Mouse (Mus musculus) neural tube, embryonic 14.5 days (tissue): ENCODE data around the gene D630003M21Rik. TPM values are rescaled to one million over a fixed set of nuclear protein-coding genes. Genes with fewer than 3 reads are reported as not detected.

Source experiments
- ATAC-seq: fragments of 200-750 bp; cut with Nextera tagmentation; 2 replicates; pipeline ENCODE4 v1.8.0; 2017; ENCODE audit warnings: low read depth, mild to moderate bottlenecking, moderate TSS enrichment, moderate library complexity
- H3K27ac ChIP-seq: fragments of 300-500 bp; sonication (generic); 2 replicates; pipeline ENCODE4 v1.5.1; 2014; ENCODE audit warnings: low read depth, mild to moderate bottlenecking, control low read depth, low read length, moderate library complexity, mixed read lengths
- H3K27me3 ChIP-seq: fragments of 300-500 bp; sonication (generic); 2 replicates; pipeline ENCODE4 v1.6.1; 2014; ENCODE audit warnings: low read length; ENCODE audit not compliant: control insufficient read depth, insufficient read depth
- H3K36me3 ChIP-seq: fragments of 300-500 bp; sonication (generic); 2 replicates; pipeline ENCODE4 v1.6.1; 2014; ENCODE audit warnings: low read length, mixed read lengths; ENCODE audit not compliant: control insufficient read depth, insufficient read depth
- H3K4me1 ChIP-seq: fragments of 300-500 bp; sonication (generic); 2 replicates; pipeline ENCODE4 v1.6.1; 2014; ENCODE audit warnings: low read length; ENCODE audit not compliant: control insufficient read depth, insufficient read depth
- H3K4me2 ChIP-seq: fragments of 300-500 bp; sonication (generic); 2 replicates; pipeline ENCODE4 v1.6.1; 2014; ENCODE audit warnings: mild to moderate bottlenecking, low read depth, low read length, control low read depth
- H3K4me3 ChIP-seq: fragments of 300-500 bp; sonication (generic); 2 replicates; pipeline ENCODE4 v1.5.1; 2014; ENCODE audit warnings: low read depth, low read length, control low read depth, mixed read lengths
- H3K9ac ChIP-seq: fragments of 300-500 bp; sonication (generic); replicated peaks from 2 replicates; pipeline ENCODE4 v1.6.1; 2014; ENCODE audit warnings: low read depth, mild to moderate bottlenecking, control low read depth, low read length, mixed read lengths
- H3K9me3 ChIP-seq: fragments of 300-500 bp; sonication (generic); 2 replicates; pipeline ENCODE4 v1.6.1; 2016; ENCODE audit warnings: low read length; ENCODE audit not compliant: control insufficient read depth
- WGBS: fragments of 180-500 bp; shearing (Covaris S2); extraction: QIAGEN DNeasy Blood & Tissue Kit; methylation state at CpG from one replicate; pipeline ENCODE4 v1.1.7; 2014; 5-methylcytosine and 5-hydroxymethylcytosine counted together
- polyA plus RNA-seq: library from polyadenylated mRNA; unstranded; fragments of >200 nt; fragmentation: Nextera tagmentation; extraction: Ambion mirVana; gene quantifications from 2 replicates; pipeline ENCODE4 v1.2.1, GENCODE M21; 2014

Gene D630003M21Rik
- polyA plus RNA-seq, 1 experiment from 2014 or later, result 0.94 TPM

DNA sequence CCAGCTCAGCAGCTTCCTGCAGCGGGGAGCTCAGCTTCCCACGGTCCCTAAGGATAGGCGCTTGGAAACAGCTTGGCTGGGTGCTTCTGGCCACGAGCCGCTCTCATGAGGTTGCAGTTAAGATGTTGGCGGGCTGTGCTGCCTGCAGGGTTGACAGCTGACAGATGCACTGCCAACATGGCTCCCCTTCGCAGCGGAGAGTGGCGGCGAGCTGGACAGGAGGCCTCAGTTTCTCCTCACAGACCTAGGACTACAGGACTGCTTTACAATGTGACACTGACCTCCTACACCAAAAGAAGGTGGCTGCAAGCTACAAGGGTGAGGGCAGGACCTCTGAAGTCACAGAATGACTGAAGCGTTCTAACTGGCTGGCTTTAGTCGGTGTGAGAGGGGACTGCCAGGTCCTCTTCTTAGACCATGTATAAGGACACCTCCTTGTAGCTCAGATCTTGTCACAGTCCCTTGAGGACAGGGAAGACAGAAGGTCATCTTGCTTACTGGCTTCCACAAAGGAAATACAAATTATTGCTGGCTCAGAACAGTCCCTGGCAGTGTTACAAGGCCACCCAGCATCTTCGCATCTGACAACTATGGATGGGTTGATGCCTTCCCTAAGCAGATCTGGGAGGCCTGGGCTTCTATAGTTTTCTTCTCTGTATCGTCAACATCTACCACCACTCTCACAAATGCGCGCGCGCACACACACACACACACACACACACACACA, 13.3 kb upstream of the D630003M21Rik start:
- H3K4me3 ChIP-seq, result no peak overlapping the region
- no peaks in the 10 kb centered on the region for H3K9me3 ChIP-seq
- no peak overlapping the region for H3K9ac ChIP-seq
- no peaks in the 10 kb centered on the region for H3K27me3 ChIP-seq
- no peaks in the 10 kb centered on the region for H3K36me3 ChIP-seq
- H3K27ac ChIP-seq, result no peak overlapping the region
- H3K4me2 ChIP-seq, result no peak overlapping the region
- 89% methylated on average over 18 of the region's 18 CpGs for WGBS
- H3K4me1 ChIP-seq, result no peaks in the 10 kb centered on the region
- ATAC-seq, result no peak

DNA sequence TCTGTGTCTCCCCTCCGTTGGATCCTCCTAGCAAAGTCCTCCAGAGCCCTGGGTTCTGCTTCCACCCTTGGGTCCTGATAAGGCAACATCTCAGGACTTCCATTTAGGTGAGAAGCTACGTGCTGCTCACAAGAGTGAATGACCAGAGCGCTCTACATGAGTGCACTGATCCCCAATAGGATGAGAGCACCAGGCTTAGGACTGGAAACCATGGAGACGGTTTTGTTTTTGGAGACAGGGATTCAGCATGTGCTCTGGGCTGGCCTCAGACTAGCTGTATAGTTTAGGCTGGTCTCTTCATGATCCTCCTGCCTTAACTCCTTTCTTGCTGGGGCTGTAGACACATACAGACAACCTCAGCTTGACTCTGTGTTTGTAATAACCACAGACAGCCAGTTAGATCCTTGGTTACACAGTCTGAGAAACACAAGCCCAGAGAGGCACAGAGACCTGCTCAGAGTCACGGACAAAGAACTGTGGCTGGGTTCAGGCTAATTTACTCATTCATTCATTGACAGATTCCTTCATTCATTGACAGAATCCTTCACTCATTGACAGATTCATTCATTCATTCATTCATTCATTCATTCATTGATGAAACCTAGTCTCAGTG, 12.2 kb upstream of the D630003M21Rik start:
- H3K9me3 ChIP-seq, result no peaks in the 10 kb centered on the region
- H3K27me3 ChIP-seq, result no peaks in the 10 kb centered on the region
- H3K4me3 ChIP-seq, result no peak overlapping the region
- ATAC-seq, result no peak
- no peak overlapping the region for H3K27ac ChIP-seq
- WGBS, result 68% methylated on average over 5 of the region's 5 CpGs
- no peak overlapping the region for H3K9ac ChIP-seq
- no peak overlapping the region for H3K4me2 ChIP-seq
- no peaks in the 10 kb centered on the region for H3K4me1 ChIP-seq
- H3K36me3 ChIP-seq, result no peaks in the 10 kb centered on the region

DNA sequence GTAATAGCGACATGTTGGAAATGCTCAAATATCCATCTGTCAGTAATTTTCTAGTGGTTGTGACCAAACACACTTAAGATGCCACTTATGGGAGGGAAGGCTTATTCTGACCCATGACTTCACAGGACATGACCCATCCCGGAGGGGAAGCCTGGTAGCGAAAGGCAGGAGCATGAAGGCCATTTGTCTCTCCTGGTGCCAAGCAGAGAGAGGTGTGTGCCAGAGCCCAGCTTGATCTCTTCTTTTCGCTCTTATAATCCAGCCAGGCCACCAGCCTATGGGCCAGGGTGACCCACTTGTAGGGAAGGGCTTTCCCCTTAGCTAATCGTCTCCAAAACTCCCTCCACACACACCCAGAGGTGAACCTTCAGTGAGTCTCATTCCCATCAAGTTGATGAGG, 9.1 kb upstream of the D630003M21Rik start:
- WGBS, result 94% methylated on average over 5 of the region's 5 CpGs
- H3K27ac ChIP-seq, result no peak overlapping the region
- no peaks in the 10 kb centered on the region for H3K9me3 ChIP-seq
- no peak overlapping the region for H3K9ac ChIP-seq
- no peak for ATAC-seq
- no peaks in the 10 kb centered on the region for H3K27me3 ChIP-seq
- no peaks in the 10 kb centered on the region for H3K36me3 ChIP-seq
- H3K4me2 ChIP-seq, result no peak overlapping the region
- H3K4me3 ChIP-seq, result no peak overlapping the region
- H3K4me1 ChIP-seq, result no peaks in the 10 kb centered on the region

DNA sequence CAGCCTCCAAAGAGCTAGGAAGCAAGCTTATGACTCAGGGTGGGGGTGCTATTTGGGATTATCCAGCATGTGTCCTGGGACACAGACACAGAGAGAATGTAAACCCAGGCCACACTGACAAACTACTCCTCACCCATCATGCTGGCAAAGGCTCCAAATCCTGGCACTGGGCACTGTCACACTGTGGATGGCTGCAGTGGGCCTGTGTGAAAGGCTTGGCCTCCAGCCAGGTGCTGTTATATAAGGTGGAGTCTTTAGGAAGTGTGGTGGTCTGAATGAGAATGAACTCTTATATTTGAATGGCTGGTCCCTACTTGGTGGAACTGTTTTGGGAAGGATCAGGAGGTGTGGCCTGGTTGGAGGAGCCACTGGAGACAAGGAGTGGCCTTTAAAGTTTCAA, 7.7 kb upstream of the D630003M21Rik start:
- Histone ChIP-seq H3K4me1 (no peaks in the 10 kb centered on the region), H3K36me3 (no peaks in the 10 kb centered on the region), H3K4me3 (no peak overlapping the region), H3K9ac (no peak overlapping the region), H3K9me3 (no peaks in the 10 kb centered on the region), H3K27ac (no peak overlapping the region), H3K27me3 (no peaks in the 10 kb centered on the region), H3K4me2 (no peak overlapping the region)
- no peak for ATAC-seq

DNA sequence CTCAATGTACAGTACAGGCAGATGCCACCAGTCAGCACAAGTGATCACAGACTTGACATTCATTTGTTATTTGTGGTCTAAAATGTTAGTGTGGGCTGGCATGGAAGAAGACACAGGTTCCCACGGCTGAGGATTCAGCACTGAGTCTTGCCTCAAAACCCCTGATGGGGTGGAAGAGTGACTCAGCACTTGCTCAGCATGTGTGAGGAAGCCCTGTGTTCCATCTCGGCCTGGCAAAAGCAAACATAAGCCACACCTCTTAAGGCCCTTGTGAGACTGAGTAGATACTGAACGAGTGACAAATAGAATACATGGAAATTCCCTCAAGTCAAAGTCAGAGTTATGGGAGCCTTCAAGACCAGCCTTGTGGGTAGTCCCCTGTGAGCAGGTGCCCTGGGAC, 4.1 kb upstream of the D630003M21Rik start:
- Histone ChIP-seq H3K27ac (no peak overlapping the region), H3K4me2 (no peak overlapping the region)

DNA sequence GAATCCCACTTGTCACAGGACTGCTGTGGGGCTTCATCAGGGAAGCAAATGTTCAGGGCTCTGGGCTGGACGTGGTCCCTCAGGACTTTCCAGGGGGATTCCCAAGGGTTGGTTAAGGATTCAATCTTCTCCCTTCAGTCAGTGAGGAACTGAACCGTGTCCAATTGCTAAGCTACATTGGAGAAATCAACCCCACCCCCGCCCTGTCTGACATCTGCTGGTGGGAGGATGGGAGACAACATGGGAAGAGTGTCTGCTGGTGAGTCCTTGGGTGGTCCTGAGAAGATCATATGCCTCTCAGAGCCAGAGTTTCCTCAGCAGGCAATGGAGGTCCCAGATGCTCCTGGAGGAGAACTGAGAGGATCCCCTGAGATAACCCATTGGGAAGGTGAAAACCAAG, 3.4 kb upstream of the D630003M21Rik start:
- Histone ChIP-seq H3K27me3 (no peaks in the 10 kb centered on the region), H3K9me3 (no peaks in the 10 kb centered on the region), H3K9ac (no peak overlapping the region), H3K4me3 (no peak overlapping the region), H3K36me3 (no peaks in the 10 kb centered on the region), H3K4me2 (no peak overlapping the region), H3K4me1 (peaks cover 11% of the 10 kb centered on the region), H3K27ac (no peak overlapping the region)
- no peak for ATAC-seq
- 67% methylated on average over 3 of the region's 3 CpGs for WGBS

More for the DNA sequence above, 4.1 kb upstream of the D630003M21Rik start:
- ATAC-seq, result no peak
- 80% methylated on average over 3 of the region's 3 CpGs for WGBS
- H3K4me1 ChIP-seq, result peaks cover 11% of the 10 kb centered on the region
- H3K36me3 ChIP-seq, result no peaks in the 10 kb centered on the region
- H3K4me3 ChIP-seq, result no peak overlapping the region
- H3K27me3 ChIP-seq, result no peaks in the 10 kb centered on the region
- H3K9ac ChIP-seq, result no peak overlapping the region
- no peaks in the 10 kb centered on the region for H3K9me3 ChIP-seq

DNA sequence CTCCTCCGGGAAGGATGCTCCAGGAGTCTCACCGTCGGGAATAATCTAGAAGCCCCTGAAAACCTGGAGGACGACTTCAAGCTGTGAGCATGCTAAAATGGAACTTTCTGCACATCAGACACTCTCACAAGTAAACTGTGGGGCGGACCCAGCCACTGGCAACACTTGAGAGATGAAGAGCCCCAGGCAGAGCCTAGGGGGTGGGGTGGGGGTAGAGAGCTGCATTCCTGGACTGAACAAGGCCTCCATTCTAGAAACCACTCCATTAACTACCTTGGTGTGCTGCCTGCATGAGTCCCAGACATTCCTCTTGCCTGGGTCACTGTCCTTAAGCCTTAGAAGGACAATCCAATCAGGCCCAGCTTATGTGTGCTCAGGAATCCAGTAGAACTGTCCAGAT, 2.0 kb upstream of the D630003M21Rik start:
- H3K27me3 ChIP-seq, result no peaks in the 10 kb centered on the region
- H3K4me2 ChIP-seq, result no peak overlapping the region
- peaks cover 11% of the 10 kb centered on the region for H3K4me1 ChIP-seq
- no peak overlapping the region for H3K27ac ChIP-seq
- ATAC-seq, result no peak
- H3K9ac ChIP-seq, result no peak overlapping the region
- 51% methylated on average over 5 of the region's 5 CpGs for WGBS
- no peaks in the 10 kb centered on the region for H3K36me3 ChIP-seq
- no peak overlapping the region for H3K4me3 ChIP-seq
- no peaks in the 10 kb centered on the region for H3K9me3 ChIP-seq

DNA sequence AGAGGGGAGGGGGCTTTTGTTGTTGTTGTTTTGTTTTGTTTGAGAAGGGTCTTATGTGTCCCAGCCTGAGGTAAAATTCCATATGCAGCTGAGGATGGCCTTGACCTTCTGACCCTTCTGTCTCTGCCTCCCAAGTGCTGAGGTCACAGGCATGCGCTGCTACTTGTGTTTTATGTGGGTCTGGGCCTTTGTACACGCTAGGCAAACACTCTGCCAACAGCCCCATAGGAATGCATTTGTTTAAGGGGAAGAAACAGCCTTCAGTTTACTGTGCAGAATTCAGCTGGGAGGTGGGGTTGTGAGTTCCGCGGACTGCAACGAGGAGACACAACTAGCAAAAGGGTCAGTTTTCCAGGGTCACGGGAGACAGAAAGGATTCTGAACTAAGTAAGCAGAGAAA, 1.6 kb upstream of the D630003M21Rik start:
- WGBS, result 25% methylated on average over 6 of the region's 6 CpGs
- Histone ChIP-seq H3K4me1 (peaks cover 11% of the 10 kb centered on the region), H3K4me3 (no peak overlapping the region), H3K4me2 (no peak overlapping the region), H3K9ac (no peak overlapping the region), H3K27ac (no peak overlapping the region), H3K9me3 (no peaks in the 10 kb centered on the region), H3K36me3 (no peaks in the 10 kb centered on the region), H3K27me3 (no peaks in the 10 kb centered on the region)
- ATAC-seq, result no peak

DNA sequence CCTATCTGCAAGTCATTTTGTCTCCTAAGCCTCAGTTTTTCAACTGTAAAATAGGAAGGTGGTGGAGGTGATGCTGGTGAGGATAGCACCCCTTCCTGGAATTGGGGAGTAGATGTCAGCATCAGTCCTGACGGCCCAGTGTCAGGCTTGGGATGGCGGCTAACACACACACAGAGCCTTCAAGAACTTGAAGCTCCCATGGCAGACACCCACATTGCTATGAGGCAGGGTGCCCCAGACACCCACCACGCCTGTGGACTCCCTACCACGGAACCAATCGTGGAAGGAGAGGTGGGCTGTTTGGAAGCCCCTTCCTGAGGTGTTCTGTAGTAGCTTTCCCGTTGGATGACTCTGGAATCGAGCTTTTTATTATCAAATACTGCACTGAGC, 476 bp upstream of the D630003M21Rik start:
- peak overlapping the region; percentile 37 for H3K4me3 ChIP-seq
- H3K27me3 ChIP-seq, result no peaks in the 10 kb centered on the region
- WGBS, result 17% methylated on average over 7 of the region's 7 CpGs
- no peaks in the 10 kb centered on the region for H3K9me3 ChIP-seq
- ATAC-seq, result peak; percentile 29; the same call in 1 of the 2 replicates
- no peaks in the 10 kb centered on the region for H3K36me3 ChIP-seq
- peaks cover 11% of the 10 kb centered on the region for H3K4me1 ChIP-seq
- H3K4me2 ChIP-seq, result peak overlapping the region; percentile 83
- peak overlapping the region; percentile 60; the same call in 1 of the 2 replicates for H3K27ac ChIP-seq
- peak overlapping the region; percentile 59 for H3K9ac ChIP-seq
